Mouse (Mus musculus): ENCODE measurements around the gene Prelid3b. TPM values are rescaled to one million over a fixed set of nuclear protein-coding genes. Genes with fewer than 3 reads are reported as not detected.

Prelid3b gene
- polyA plus RNA-seq, 1 experiment from 2014 or later: 133 TPM

- DNase-seq (ENCODE audit: low spot score): no peak
- Histone ChIP-seq H3K9ac (ENCODE audit: low read length) (no peak overlapping the region), H3K4me2 (ENCODE audit: low read length) (no peak overlapping the region), H3K27me3 (replicated peaks; ENCODE audit: control insufficient read depth, insufficient read depth, low read length) (no peaks in the 10 kb centered on the region), H3K4me1 (ENCODE audit: control insufficient read depth, insufficient read depth, low read length) (no peaks in the 10 kb centered on the region; the same call in 1 of the 2 replicates), H3K27ac (ENCODE audit: low read depth, low read length) (no peak overlapping the region), H3K9me3 (replicated peaks; ENCODE audit: control insufficient read depth, low read length) (no peaks in the 10 kb centered on the region), H3K4me3 (ENCODE audit: low read depth, low read length) (no peak overlapping the region), H3K36me3 (ENCODE audit: control insufficient read depth, insufficient read depth, low read length) (peaks cover 87% of the 10 kb centered on the region)
- no peak for ATAC-seq
- WGBS: 94% methylated on average over 11 of the region's 11 CpGs
These were observed 48.4 kb downstream of the Prelid3b start for GRCm38 (mm10) chr2:174424301-174425085.

GRCm38 (mm10) chr2:174421107-174421506 lies 51.8 kb downstream of the Prelid3b start:
- H3K4me1 ChIP-seq (ENCODE audit: control insufficient read depth, insufficient read depth, low read length): peaks cover 7% of the 10 kb centered on the region; the same call in 1 of the 2 replicates
- ATAC-seq: no peak

GRCm38 (mm10) chr2:174415731-174416310 lies 57.1 kb downstream of the Prelid3b start, which contains the start of gene Nelfcd:
Gene Nelfcd (plus strand): TSS chr2:174415804.
- peak within 1 kb of the TSS; percentile 64 for H3K4me3 ChIP-seq (ENCODE audit: low read depth, low read length)
- H3K4me2 ChIP-seq (ENCODE audit: low read length): peak within 1 kb of the TSS; percentile 71
- no peak within 1 kb of the TSS for H3K27ac ChIP-seq (ENCODE audit: low read depth, low read length)
- WGBS: under 1% methylated on average over 40 of the region's 40 CpGs
- H3K27me3 ChIP-seq (replicated peaks; ENCODE audit: control insufficient read depth, insufficient read depth, low read length): no peaks in the 10 kb centered on the region
- H3K9ac ChIP-seq (ENCODE audit: low read length): peak within 1 kb of the TSS; percentile 78
- peaks cover 9% of the 10 kb centered on the region; the same call in 1 of the 2 replicates for H3K4me1 ChIP-seq (ENCODE audit: control insufficient read depth, insufficient read depth, low read length)
- H3K9me3 ChIP-seq (replicated peaks; ENCODE audit: control insufficient read depth, low read length): no peaks in the 10 kb centered on the region
- peaks cover 14% of the 10 kb centered on the region for H3K36me3 ChIP-seq (ENCODE audit: control insufficient read depth, insufficient read depth, low read length)
- ATAC-seq (peak; percentile 95), DNase-seq (ENCODE audit: low spot score) (peak; percentile 97)

More at GRCm38 (mm10) chr2:174421107-174421506, 51.8 kb downstream of the Prelid3b start:
- Histone ChIP-seq H3K27ac (ENCODE audit: low read depth, low read length) (no peak overlapping the region), H3K4me2 (ENCODE audit: low read length) (no peak overlapping the region), H3K9me3 (replicated peaks; ENCODE audit: control insufficient read depth, low read length) (no peaks in the 10 kb centered on the region), H3K9ac (ENCODE audit: low read length) (no peak overlapping the region), H3K4me3 (ENCODE audit: low read depth, low read length) (no peak overlapping the region), H3K36me3 (ENCODE audit: control insufficient read depth, insufficient read depth, low read length) (peaks cover 65% of the 10 kb centered on the region), H3K27me3 (replicated peaks; ENCODE audit: control insufficient read depth, insufficient read depth, low read length) (no peaks in the 10 kb centered on the region)
- WGBS: 86% methylated on average over 6 of the region's 6 CpGs
- no peak for DNase-seq (ENCODE audit: low spot score)

Other genes with a start within 250 kb of the Prelid3b start
- 966 and 1,076 TPM in 2 replicates for gene Gnas, start 188.8 kb downstream of the Prelid3b start, polyA plus RNA-seq (2014; fragmentation: Nextera tagmentation; extraction: Ambion mirVana)
- gene Gm20721, start 126.4 kb downstream of the Prelid3b start, polyA plus RNA-seq (2014; fragmentation: Nextera tagmentation; extraction: Ambion mirVana): 5.9 and 6.3 TPM in 2 replicates
- 111 and 115 TPM in 2 replicates for gene Nelfcd, start 57.3 kb downstream of the Prelid3b start, polyA plus RNA-seq (2014; fragmentation: Nextera tagmentation; extraction: Ambion mirVana)
- gene Ctsz, start 34.0 kb downstream of the Prelid3b start, polyA plus RNA-seq (2014; fragmentation: Nextera tagmentation; extraction: Ambion mirVana): 86.7 and 94.1 TPM in 2 replicates
- 0.72 and 1.1 TPM in 2 replicates for gene Tubb1, start 22.4 kb downstream of the Prelid3b start, polyA plus RNA-seq (2014; fragmentation: Nextera tagmentation; extraction: Ambion mirVana)
- gene Atp5e, start 9.0 kb downstream of the Prelid3b start, polyA plus RNA-seq (2014; fragmentation: Nextera tagmentation; extraction: Ambion mirVana): 664 and 832 TPM in 2 replicates
- not detected in 2 replicates for gene Zfp831, start 170.5 kb upstream of the Prelid3b start, polyA plus RNA-seq (2014; fragmentation: Nextera tagmentation; extraction: Ambion mirVana)